37 mouse cellular contexts compared by ENCODE assay signal in genomic region chr10:13135751-13136150, GRCm38 (mm10). TPM values are rescaled to one million over a fixed set of nuclear protein-coding genes. Genes with fewer than 3 reads are reported as not detected.
"Had no signal": no experiment of that assay in that cellular context is flagged by ENCODE, and none has a peak within 500 bp of the region (broad histone marks: within the 10 kb centered on the region; RNA-seq: fewer than 3 reads in every experiment).

No protein-coding gene starts in this region.

- ATAC-seq: hindbrain, embryonic 16.5 days; inflammation-experienced regulatory T-cells, adult 6 months; intestine, embryonic 15.5 days; intestine, postnatal 0 days; liver, embryonic 12.5 days had no signal

- DNase-seq: gastrocnemius, postnatal 14 days; heart, adult 2 months; heart, postnatal 10 days; heart, postnatal 4 days; kidney, adult 18-20 months; kidney, adult 8-10 months; kidney, postnatal 10 days; kidney, postnatal 25 days; kidney, postnatal 4 days had no signal

- H3K27ac ChIP-seq: heart, adult 2 months; hindbrain, embryonic 10.5 days; hindbrain, embryonic 12.5 days; hindbrain, embryonic 14.5 days; intestine, embryonic 15.5 days; layer of hippocampus, adult 2 months; left cerebral cortex, adult 2 months; limb, embryonic 13.5 days; limb, embryonic 15.5 days; liver, embryonic 12.5 days; liver, embryonic 14.5 days had no signal

- H3K4me3 ChIP-seq: heart, adult 2 months; heart, embryonic 12.5 days; hindbrain, embryonic 10.5 days; hindbrain, embryonic 12.5 days; intestine, embryonic 15.5 days; layer of hippocampus, adult 2 months; left cerebral cortex, adult 2 months; limb, embryonic 13.5 days; limb, embryonic 15.5 days; liver, embryonic 12.5 days had no signal

- H3K36me3 ChIP-seq: heart, embryonic 12.5 days; hindbrain, embryonic 10.5 days; hindbrain, embryonic 12.5 days; intestine, embryonic 15.5 days; limb, embryonic 13.5 days; limb, embryonic 15.5 days; liver, embryonic 12.5 days had no signal

- H3K4me2 ChIP-seq: heart, embryonic 12.5 days; hindbrain, embryonic 12.5 days; hindbrain, embryonic 14.5 days; intestine, embryonic 15.5 days; limb, embryonic 13.5 days; limb, embryonic 15.5 days; liver, embryonic 12.5 days had no signal

- H3K27me3 ChIP-seq: heart, embryonic 12.5 days; hindbrain, embryonic 12.5 days; intestine, embryonic 15.5 days; limb, embryonic 13.5 days; limb, embryonic 15.5 days; liver, embryonic 12.5 days had no signal

- H3K4me1 ChIP-seq: hindbrain, embryonic 10.5 days; hindbrain, embryonic 12.5 days; intestine, embryonic 15.5 days; limb, embryonic 13.5 days; liver, embryonic 12.5 days had no signal

- H3K9me3 ChIP-seq: heart, embryonic 12.5 days; hindbrain, embryonic 10.5 days; hindbrain, embryonic 12.5 days; intestine, embryonic 15.5 days; limb, embryonic 13.5 days; limb, embryonic 15.5 days; liver, embryonic 12.5 days had no signal

- H3K9ac ChIP-seq: heart, embryonic 12.5 days; hindbrain, embryonic 12.5 days; hindbrain, embryonic 14.5 days; intestine, embryonic 15.5 days; limb, embryonic 13.5 days; limb, embryonic 15.5 days; liver, embryonic 12.5 days; liver, embryonic 14.5 days had no signal

RNA-seq across cellular contexts. Expression of gene Zc2hc1b, which starts 42.1 kb away (rescaled TPM):
- total RNA-seq: gastrocnemius, adult 18-20 months; gastrocnemius, adult 8-10 months; gastrocnemius, postnatal 14 days; gastrocnemius, postnatal 4 days; granulocyte monocyte progenitor cell, adult 5-6 weeks; heart, adult 2 months; heart, postnatal 10 days; heart, postnatal 4 days; layer of hippocampus, adult 2 months; layer of hippocampus, postnatal 10 days; layer of hippocampus, postnatal 25 days; left cerebral cortex, adult 2 months; left cerebral cortex, postnatal 14 days; left cerebral cortex, postnatal 36 days; liver, adult 2 months had no signal
- polyA plus RNA-seq: heart, adult 2 months; heart, embryonic 12.5 days; heart, embryonic 14.5 days; heart, embryonic 16.5 days; hindbrain, embryonic 10.5 days; hindbrain, embryonic 12.5 days; hindbrain, embryonic 14.5 days; hindbrain, embryonic 16.5 days; inflammation-experienced regulatory T-cells, adult 6 months; intestine, embryonic 15.5 days; intestine, postnatal 0 days; kidney, embryonic 14.5 days; kidney, embryonic 16.5 days; limb, embryonic 11.5 days; limb, embryonic 13.5 days; limb, embryonic 15.5 days; liver, adult 2 months; liver, embryonic 12.5 days; liver, embryonic 14.5 days had no signal
